Mouse (Mus musculus) lung, postnatal 0 days (tissue): Measurements from ENCODE around the gene Endou. TPM values are rescaled to one million over a fixed set of nuclear protein-coding genes. Genes with fewer than 3 reads are reported as not detected.

ENCODE experiments used
- ATAC-seq: fragments of 200-750 bp; cut with Nextera tagmentation; 2 replicates; pipeline ENCODE4 v1.8.0; 2017; ENCODE audit warnings: moderate library complexity
- DNase-seq: peaks from one replicate; pipeline ENCODE4 v3.0.0-alpha.2; 2016; ENCODE audit warnings: low spot score
- H3K27ac ChIP-seq: fragments of 300-500 bp; sonication (generic); 2 replicates; pipeline ENCODE4 v1.5.1; 2014; ENCODE audit warnings: antibody characterized with exemption, mild to moderate bottlenecking, low read length, mixed read lengths
- H3K27me3 ChIP-seq: fragments of 300-500 bp; sonication (generic); replicated peaks from 2 replicates; pipeline ENCODE4 v1.6.1; 2014; ENCODE audit warnings: low read length, mixed read lengths; ENCODE audit not compliant: insufficient read depth
- H3K36me3 ChIP-seq: fragments of 300-500 bp; sonication (generic); 2 replicates; pipeline ENCODE4 v1.6.1; 2014; ENCODE audit warnings: low read length, mixed read lengths; ENCODE audit not compliant: insufficient read depth
- H3K4me1 ChIP-seq: fragments of 300-500 bp; sonication (generic); 2 replicates; pipeline ENCODE4 v1.6.1; 2014; ENCODE audit warnings: antibody characterized with exemption, low read depth, low read length, mixed read lengths; ENCODE audit not compliant: insufficient read depth
- H3K4me2 ChIP-seq: fragments of 300-500 bp; sonication (generic); replicated peaks from 2 replicates; pipeline ENCODE4 v1.6.1; 2014; ENCODE audit warnings: low read depth, mild to moderate bottlenecking, low read length, moderate library complexity, mixed read lengths
- H3K4me3 ChIP-seq: fragments of 300-500 bp; sonication (generic); 2 replicates; pipeline ENCODE4 v1.5.1; 2014; ENCODE audit warnings: low read depth, low read length
- H3K9ac ChIP-seq: fragments of 300-500 bp; sonication (generic); replicated peaks from 2 replicates; pipeline ENCODE4 v1.6.1; 2014; ENCODE audit warnings: low read depth, mild to moderate bottlenecking
- H3K9me3 ChIP-seq: fragments of 300-500 bp; sonication (generic); 2 replicates; pipeline ENCODE4 v1.6.1; 2016; ENCODE audit warnings: low read length, mixed read lengths
- CTCF ChIP-seq: IDR thresholded peaks from 2 replicates; pipeline ENCODE4 v1.5.1; 2016; ENCODE audit warnings: antibody characterized with exemption, mild to moderate bottlenecking
- EP300 ChIP-seq: IDR thresholded peaks from 2 replicates; pipeline ENCODE4 v1.6.1; 2016; ENCODE audit warnings: antibody characterized with exemption, mild to moderate bottlenecking, control low read depth
- WGBS: fragments of 180-500 bp; shearing (Covaris S2); extraction: QIAGEN DNeasy Blood & Tissue Kit; methylation state at CpG from one replicate; pipeline ENCODE4 v1.1.7; 2014; 5-methylcytosine and 5-hydroxymethylcytosine counted together
- polyA plus RNA-seq: library from polyadenylated mRNA; unstranded; fragments of >200 nt; fragmentation: Nextera tagmentation; extraction: Ambion mirVana; gene quantifications from 2 replicates; pipeline ENCODE4 v1.2.1, GENCODE M21; 2015

Endou gene
- polyA plus RNA-seq, 1 experiment from 2014 or later = 2.1 TPM

DNA sequence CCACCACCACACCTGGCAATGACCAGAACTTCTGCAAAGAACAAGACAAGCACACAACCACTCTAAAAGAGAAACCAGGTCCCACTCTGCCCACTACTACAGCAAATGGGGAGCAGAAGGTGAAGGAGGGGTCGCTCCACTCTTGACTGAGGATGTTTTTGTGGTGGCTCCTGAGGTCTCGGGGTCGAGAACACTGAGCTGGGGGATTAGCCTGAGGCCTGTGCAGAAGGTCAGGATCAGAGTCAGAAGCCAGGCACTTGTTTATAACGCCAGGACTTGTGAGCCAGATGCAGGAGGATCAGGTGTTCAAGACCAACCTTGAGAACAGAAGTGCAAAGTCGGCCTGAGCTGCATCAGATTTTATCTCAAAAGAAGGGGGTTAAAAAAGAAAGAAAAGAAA lies 3.6 kb downstream of the Endou start:
- Histone ChIP-seq H3K36me3 (no peaks in the 10 kb centered on the region), H3K27ac (no peak overlapping the region), H3K4me2 (no peak overlapping the region), H3K9me3 (no peaks in the 10 kb centered on the region), H3K4me1 (no peaks in the 10 kb centered on the region), H3K9ac (no peak overlapping the region), H3K27me3 (no peaks in the 10 kb centered on the region), H3K4me3 (no peak overlapping the region)
- WGBS = 73% methylated on average over 5 of the region's 5 CpGs
- TF ChIP-seq EP300 = no peak
- no peak for TF ChIP-seq CTCF
- DNase-seq (no peak), ATAC-seq (no peak)

DNA sequence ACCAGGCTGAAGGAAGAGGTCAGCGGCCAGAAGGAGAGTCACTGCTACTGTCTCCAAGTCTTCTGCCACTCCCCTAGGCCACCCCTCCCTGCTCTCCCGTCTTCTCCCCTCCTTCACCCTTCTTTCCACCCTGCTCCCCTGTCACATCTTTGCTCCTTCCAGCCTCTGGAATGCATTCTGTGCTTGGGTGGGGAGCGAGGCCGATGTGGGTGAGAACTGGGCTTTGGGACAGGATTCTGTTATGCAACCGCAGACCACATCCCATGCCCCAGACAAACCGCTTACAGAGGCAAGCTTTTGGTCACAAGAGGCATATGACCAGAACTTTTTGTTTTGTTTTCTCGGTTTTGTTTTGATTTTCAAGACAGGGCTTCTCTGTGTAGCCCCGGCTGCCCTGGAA lies 4.1 kb downstream of the Endou start:
- Histone ChIP-seq H3K36me3 (no peaks in the 10 kb centered on the region), H3K4me1 (no peaks in the 10 kb centered on the region), H3K4me3 (no peak overlapping the region), H3K27ac (no peak overlapping the region), H3K27me3 (no peaks in the 10 kb centered on the region), H3K9ac (no peak overlapping the region), H3K9me3 (no peaks in the 10 kb centered on the region), H3K4me2 (no peak overlapping the region)
- ATAC-seq = peak; percentile 63
- no peak for TF ChIP-seq CTCF
- no peak for TF ChIP-seq EP300
- peak; percentile 62 for DNase-seq
- WGBS = 47% methylated on average over 8 of the region's 8 CpGs

DNA sequence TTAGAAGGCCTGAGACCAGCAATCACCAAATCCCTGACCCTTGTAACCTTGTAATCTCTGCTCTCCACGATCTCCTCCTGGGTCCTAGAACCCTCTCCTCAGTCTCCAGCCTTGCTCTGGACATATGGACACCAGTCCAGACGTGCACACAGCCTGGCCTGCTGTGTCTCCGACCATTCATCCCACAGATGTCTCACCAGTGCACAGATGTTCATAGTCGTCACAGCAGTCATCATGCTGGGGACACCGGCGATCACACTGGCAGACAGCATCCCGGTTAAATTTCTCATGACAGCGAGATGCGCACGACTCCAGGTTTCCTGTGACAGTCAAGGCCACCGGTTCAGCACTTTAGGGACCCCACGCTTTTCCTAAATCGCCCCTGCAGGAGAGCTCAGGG lies 4.8 kb downstream of the Endou start:
- H3K4me3 ChIP-seq = no peak overlapping the region
- no peaks in the 10 kb centered on the region for H3K4me1 ChIP-seq
- TF ChIP-seq EP300 (no peak), CTCF (no peak)
- no peak overlapping the region for H3K27ac ChIP-seq
- ATAC-seq (no peak), DNase-seq (no peak)
- H3K4me2 ChIP-seq = no peak overlapping the region
- H3K36me3 ChIP-seq = no peaks in the 10 kb centered on the region
- H3K9me3 ChIP-seq = no peaks in the 10 kb centered on the region
- no peak overlapping the region for H3K9ac ChIP-seq
- 83% methylated on average over 13 of the region's 13 CpGs for WGBS
- no peaks in the 10 kb centered on the region for H3K27me3 ChIP-seq

DNA sequence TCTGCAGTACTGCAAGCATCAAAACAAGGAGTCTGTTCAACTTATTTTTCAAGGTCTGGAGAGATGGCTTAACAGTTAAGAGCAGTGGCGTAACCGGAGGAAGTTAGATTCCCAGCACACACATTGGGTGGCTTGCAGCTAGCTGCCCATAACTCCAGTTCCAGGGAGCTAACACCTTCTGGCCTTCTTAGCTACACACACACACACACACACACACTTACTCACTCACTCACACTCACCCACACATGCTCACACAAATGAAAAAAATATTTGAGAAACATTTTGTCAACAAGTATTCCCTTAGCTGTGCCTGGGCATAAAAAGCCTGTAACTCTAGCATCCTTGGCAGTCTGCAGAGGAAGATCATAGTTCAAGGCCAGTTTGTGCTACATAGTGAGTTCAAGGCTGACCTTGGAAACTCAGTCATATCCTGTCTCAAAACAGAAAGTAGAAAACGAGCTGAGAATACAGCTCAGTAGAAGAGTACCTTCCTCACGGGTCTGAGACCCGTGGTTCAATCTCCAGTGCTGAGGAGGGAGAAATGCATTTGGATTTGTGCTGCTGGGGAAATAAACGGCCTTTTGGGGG lies 5.8 kb downstream of the Endou start:
- Histone ChIP-seq H3K36me3 (no peaks in the 10 kb centered on the region), H3K27me3 (no peaks in the 10 kb centered on the region), H3K4me2 (no peak overlapping the region), H3K9me3 (no peaks in the 10 kb centered on the region), H3K4me1 (no peaks in the 10 kb centered on the region), H3K9ac (no peak overlapping the region), H3K27ac (no peak overlapping the region), H3K4me3 (no peak overlapping the region)
- ATAC-seq (no peak), DNase-seq (no peak)
- TF ChIP-seq EP300 (no peak), CTCF (no peak)
- WGBS = 66% methylated on average over 6 of the region's 6 CpGs

DNA sequence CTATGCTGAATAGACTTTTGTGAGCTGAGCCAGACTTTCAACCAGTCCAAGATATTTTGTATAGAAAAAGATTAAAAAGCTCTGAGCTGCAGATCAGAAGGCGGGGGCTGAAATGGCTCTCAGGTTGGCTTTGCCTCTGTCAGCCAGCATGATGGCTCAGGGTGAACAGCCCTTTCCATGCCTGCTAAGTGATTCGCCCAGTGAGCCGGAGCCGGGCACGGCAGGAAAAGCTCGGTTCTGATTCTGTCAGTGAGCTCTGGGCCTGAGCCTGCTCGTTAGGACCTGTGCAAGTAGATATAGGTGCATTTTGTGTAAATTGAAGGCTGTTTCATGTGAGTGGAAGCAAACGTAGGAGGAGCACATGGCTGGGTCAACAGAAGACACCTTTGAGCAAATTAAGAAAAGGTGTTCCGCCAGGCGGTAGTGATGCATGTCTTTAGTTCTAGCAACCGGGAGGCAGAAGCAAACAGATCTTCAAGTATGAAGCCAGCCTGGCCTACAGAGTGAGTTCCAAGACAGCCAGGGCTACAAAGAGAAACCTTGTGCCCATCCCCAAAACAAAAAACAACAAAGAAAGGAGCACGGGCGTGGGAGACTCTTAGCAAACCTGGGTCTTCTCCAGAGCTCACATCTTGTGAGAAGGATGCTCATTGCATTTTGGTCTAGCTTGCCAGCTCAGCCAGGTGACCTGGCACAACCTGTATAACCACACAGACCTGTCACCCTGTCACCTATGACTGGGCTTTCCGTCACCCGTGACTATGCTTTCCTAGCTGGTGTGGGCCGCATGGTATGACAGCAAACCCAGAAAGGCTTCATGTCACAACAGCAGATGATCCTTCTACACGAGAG lies 6.6 kb downstream of the Endou start:
- Histone ChIP-seq H3K4me2 (no peak overlapping the region), H3K27me3 (no peaks in the 10 kb centered on the region), H3K27ac (no peak overlapping the region), H3K9me3 (no peaks in the 10 kb centered on the region), H3K4me3 (no peak overlapping the region), H3K36me3 (no peaks in the 10 kb centered on the region), H3K9ac (no peak overlapping the region), H3K4me1 (0 out of 2 replicates have a peak, but pooled peaks cover 2% of the 10 kb centered on the region)
- no peak for DNase-seq
- no peak for ATAC-seq
- 82% methylated on average over 17 of the region's 17 CpGs for WGBS
- TF ChIP-seq EP300 (no peak), CTCF (no peak)

DNA sequence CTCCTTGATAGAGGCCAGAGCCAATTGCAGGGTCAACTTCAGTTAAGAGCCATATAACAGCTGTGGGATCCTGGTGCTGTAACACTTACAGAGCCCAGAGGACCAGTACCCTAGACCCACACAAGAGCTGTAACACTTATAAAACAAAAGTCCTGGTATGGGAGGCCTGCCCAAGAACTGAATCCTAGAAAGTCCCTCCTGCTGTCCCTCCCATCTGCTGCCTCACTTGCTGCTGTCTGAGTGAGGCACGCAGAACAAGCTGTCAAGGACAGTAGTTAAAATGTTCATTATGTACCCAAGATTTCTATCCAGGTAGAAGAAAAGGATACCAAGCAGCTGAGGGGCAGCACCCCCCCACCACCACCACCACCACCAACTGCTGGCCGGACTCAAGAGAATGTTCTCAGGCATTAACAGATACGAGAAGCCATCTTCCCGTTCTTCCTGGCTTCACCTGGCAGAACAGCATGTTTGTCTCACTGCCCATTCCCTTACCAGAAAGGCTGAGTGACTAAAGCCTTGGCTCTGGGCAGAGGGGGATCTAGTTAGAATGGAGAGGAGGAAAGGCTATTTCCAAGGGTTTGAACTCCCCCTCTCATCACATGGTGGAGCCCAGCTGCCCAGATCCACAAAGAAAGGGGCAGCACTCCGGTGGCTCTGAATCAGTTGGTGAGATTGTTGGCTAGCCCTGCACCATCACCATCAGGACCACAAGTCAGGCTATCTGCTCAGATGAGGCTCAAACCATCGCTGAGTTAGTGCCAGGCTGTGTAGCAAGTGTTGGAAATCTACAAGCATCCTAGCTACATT lies 7.4 kb downstream of the Endou start:
- Histone ChIP-seq H3K27ac (no peak overlapping the region), H3K27me3 (no peaks in the 10 kb centered on the region)
- ATAC-seq = no peak

More for the DNA sequence above, 7.4 kb downstream of the Endou start:
- H3K4me3 ChIP-seq = no peak overlapping the region
- DNase-seq = no peak
- H3K36me3 ChIP-seq = no peaks in the 10 kb centered on the region
- 0 out of 2 replicates have a peak, but pooled peaks cover 2% of the 10 kb centered on the region for H3K4me1 ChIP-seq
- no peak overlapping the region for H3K9ac ChIP-seq
- no peak overlapping the region for H3K4me2 ChIP-seq
- 86% methylated on average over 6 of the region's 6 CpGs for WGBS
- H3K9me3 ChIP-seq = no peaks in the 10 kb centered on the region
- TF ChIP-seq CTCF (no peak), EP300 (no peak)
